Mouse (Mus musculus): Measurements from ENCODE around the gene Prss16.

Prss16 gene

GRCm38 (mm10) chr13:22035267-22036148 is 26.0 kb upstream of the Prss16 start, which contains the start of the genes Hist1h2ah and Hist1h2bk:
TSS of gene Hist1h2ah (minus strand) at chr13:22035568.
TSS of gene Hist1h2bk (plus strand) at chr13:22035870.
- peak; percentile 75 for DNase-seq

- peak; percentile 30 for DNase-seq
Observed at GRCm38 (mm10) chr13:22034443-22035266, 25.1 kb upstream of the Prss16 start.

- no peak for DNase-seq
Observed at GRCm38 (mm10) chr13:22033741-22034442, 24.4 kb upstream of the Prss16 start.

- DNase-seq: no peak
Observed at GRCm38 (mm10) chr13:22030493-22030892, 21.0 kb upstream of the Prss16 start.

- no peak for DNase-seq
Observed at GRCm38 (mm10) chr13:22029928-22030327, 20.4 kb upstream of the Prss16 start.

GRCm38 (mm10) chr13:22028673-22029460 is 19.3 kb upstream of the Prss16 start:
- peak; percentile 96 for DNase-seq

- peak; percentile 86 for DNase-seq
Observed at GRCm38 (mm10) chr13:22026058-22027031, 16.8 kb upstream of the Prss16 start.

- peak; percentile 80 for DNase-seq
Observed at GRCm38 (mm10) chr13:22022241-22022640, 12.7 kb upstream of the Prss16 start.

GRCm38 (mm10) chr13:22021581-22021980 is 12.0 kb upstream of the Prss16 start:
- DNase-seq: peak; percentile 17

GRCm38 (mm10) chr13:22020901-22021339 is 11.4 kb upstream of the Prss16 start:
- DNase-seq: peak; percentile 70

GRCm38 (mm10) chr13:22019934-22020835 is 10.6 kb upstream of the Prss16 start:
- peak; percentile 24 for DNase-seq

GRCm38 (mm10) chr13:22015479-22016450 is 6.2 kb upstream of the Prss16 start:
- DNase-seq: peak; percentile 75

- no peak for DNase-seq
Observed at GRCm38 (mm10) chr13:22014411-22014845, 4.9 kb upstream of the Prss16 start.

GRCm38 (mm10) chr13:22013716-22014115 is 4.2 kb upstream of the Prss16 start:
- DNase-seq: no peak

GRCm38 (mm10) chr13:22008707-22009106 is 835 bp downstream of the Prss16 start:
- no peak for DNase-seq

GRCm38 (mm10) chr13:22007872-22008271 is 1.7 kb downstream of the Prss16 start:
- no peak for DNase-seq

- no peak for DNase-seq
Observed at GRCm38 (mm10) chr13:22007121-22007510, 2.4 kb downstream of the Prss16 start.
